Mouse (Mus musculus): Measurements from ENCODE around the gene Fcgr1.
"Not testable (repeated sequence)": the region's sequence is repeated elsewhere in the genome, so short reads cannot be mapped to it uniquely, and the experiment has no call there.

Fcgr1 gene

GRCm38 (mm10) chr3:96323806-96324205 is 30.0 kb upstream of the Fcgr1 start:
- DNase-seq = not testable (repeated sequence)

GRCm38 (mm10) chr3:96322609-96323008 is 28.8 kb upstream of the Fcgr1 start:
- no peak for DNase-seq

- DNase-seq = no peak
Observed at GRCm38 (mm10) chr3:96321891-96322290, 28.1 kb upstream of the Fcgr1 start.

GRCm38 (mm10) chr3:96320003-96320402 is 26.2 kb upstream of the Fcgr1 start:
- DNase-seq = not testable (repeated sequence)

GRCm38 (mm10) chr3:96312341-96313098 is 18.8 kb upstream of the Fcgr1 start:
- no peak for DNase-seq

- no peak for DNase-seq
Observed at GRCm38 (mm10) chr3:96309441-96309840, 15.7 kb upstream of the Fcgr1 start.

- peak; percentile 41 for DNase-seq
Observed at GRCm38 (mm10) chr3:96306506-96306905, 12.7 kb upstream of the Fcgr1 start.

- DNase-seq = no peak
Observed at GRCm38 (mm10) chr3:96302076-96302475, 8.3 kb upstream of the Fcgr1 start.

- no peak for DNase-seq
Observed at GRCm38 (mm10) chr3:96300706-96301529, 7.1 kb upstream of the Fcgr1 start.

GRCm38 (mm10) chr3:96299562-96299961 is 5.8 kb upstream of the Fcgr1 start:
- DNase-seq = no peak

- no peak for DNase-seq
Observed at GRCm38 (mm10) chr3:96298360-96298759, 4.6 kb upstream of the Fcgr1 start.

GRCm38 (mm10) chr3:96293368-96293767 is 401 bp downstream of the Fcgr1 start:
- DNase-seq = no peak

- no peak for DNase-seq
Observed at GRCm38 (mm10) chr3:96292641-96293040, 1.1 kb downstream of the Fcgr1 start.

- not testable (repeated sequence) for DNase-seq
Observed at GRCm38 (mm10) chr3:96290727-96291126, 3.0 kb downstream of the Fcgr1 start.

GRCm38 (mm10) chr3:96289201-96289600 is 4.6 kb downstream of the Fcgr1 start:
- no peak for DNase-seq

- not testable (repeated sequence) for DNase-seq
Observed at GRCm38 (mm10) chr3:96287334-96287733, 6.4 kb downstream of the Fcgr1 start.

GRCm38 (mm10) chr3:96284457-96284856 is 9.3 kb downstream of the Fcgr1 start:
- no peak for DNase-seq

- no peak for DNase-seq
Observed at GRCm38 (mm10) chr3:96280660-96281059, 13.1 kb downstream of the Fcgr1 start.

- DNase-seq = peak; percentile 97
Observed at GRCm38 (mm10) chr3:96277800-96278624, 15.8 kb downstream of the Fcgr1 start.

GRCm38 (mm10) chr3:96277428-96277799 is 16.4 kb downstream of the Fcgr1 start:
- peak; percentile 95 for DNase-seq

- DNase-seq = peak; percentile 55
Observed at GRCm38 (mm10) chr3:96273591-96274465, 19.9 kb downstream of the Fcgr1 start.

Measured in thymus, postnatal 4 days (tissue).